Mouse (Mus musculus) CD4-positive, CD25-positive, alpha-beta regulatory T cell, adult 4 months (primary cell): ENCODE results near the gene Zfp1. TPM values are rescaled to one million over a fixed set of nuclear protein-coding genes. Genes with fewer than 3 reads are reported as not detected.

Source experiments
- ATAC-seq: one replicate; pipeline ENCODE4 v1.8.0; 2017
- polyA plus RNA-seq, 2 experiments: library from polyadenylated mRNA; unstranded; fragments of 100-300 nt; shearing (Covaris generic); gene quantifications; one replicate each; pipeline ENCODE4 v1.2.1; 2017

The Zfp1 gene
- polyA plus RNA-seq, 2 experiments from 2014 or later = 41.3 to 41.7 TPM

DNA sequence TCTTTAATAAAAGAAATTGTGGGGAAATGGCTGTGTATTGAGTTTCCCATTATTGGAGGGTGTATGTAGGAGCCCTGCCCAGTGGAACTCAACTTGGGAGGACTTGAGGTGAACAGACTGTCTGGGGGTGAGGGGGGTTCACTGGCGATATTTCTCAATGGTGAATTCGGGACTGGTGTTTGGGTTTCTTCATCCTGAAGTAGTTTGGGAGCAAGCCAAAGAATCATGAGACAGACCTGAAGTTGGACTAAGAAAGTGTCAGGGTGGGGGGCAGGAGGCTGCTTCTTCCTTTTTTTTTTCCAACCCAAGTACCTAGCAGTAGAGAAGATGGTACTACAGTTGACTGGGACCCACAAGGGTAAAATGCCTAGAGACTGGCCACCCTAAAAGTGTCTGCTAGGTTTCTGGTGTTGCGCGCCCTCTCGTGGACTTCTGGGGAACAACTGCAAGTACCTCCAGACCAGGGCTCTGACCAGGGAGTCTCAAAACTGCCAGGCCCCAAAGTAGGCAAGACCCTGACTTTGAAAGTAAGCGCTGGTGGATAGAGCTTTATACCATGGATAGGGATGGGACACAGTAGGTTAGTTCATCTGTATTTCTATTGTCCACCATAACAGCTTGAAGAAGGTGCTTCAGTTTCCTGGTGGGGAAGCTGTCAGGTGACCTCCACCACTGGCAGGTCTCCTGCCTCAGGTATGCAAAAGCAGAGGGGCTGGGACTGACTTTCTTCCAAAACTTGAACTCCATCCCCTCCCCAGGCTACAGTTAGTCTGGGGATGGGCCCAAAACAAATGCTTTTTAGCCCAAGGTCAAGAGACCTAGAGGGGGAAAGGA lies 17.3 kb upstream of the Zfp1 start:
- peak; percentile 64 for ATAC-seq

DNA sequence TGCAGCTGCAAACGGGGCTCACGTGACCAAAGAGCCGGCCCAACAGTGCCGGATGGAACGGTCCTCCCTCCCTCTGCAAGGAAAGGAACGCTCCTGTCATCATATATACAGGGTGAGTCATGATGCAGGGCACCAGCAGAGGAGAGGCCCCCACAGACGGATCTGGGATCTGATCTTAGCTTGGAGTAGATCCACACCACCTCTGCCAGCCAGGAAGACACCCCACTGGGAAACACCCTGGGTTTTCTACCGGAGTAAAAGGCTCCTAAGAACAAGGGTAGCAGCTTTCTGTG lies 16.7 kb upstream of the Zfp1 start:
- ATAC-seq = no peak

DNA sequence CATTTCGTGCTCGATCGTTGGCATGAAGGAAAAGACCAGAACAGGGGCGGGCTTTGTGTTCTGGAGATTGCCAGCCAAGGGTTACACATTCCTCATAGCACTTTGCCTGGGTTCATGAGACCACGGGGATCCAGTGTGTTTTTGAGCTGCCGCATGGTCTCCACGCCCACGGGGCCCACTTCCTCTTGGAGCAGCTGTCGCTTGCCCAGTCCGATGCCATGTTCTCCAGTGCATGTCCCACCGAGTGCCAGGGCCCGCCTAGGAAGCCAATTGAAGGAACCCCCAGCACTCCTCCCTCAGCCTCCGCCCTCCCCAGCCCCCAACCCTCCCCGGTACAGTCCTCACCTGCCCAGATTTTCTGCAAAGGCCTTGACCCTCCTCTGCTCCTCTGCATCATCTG lies 16.3 kb upstream of the Zfp1 start:
- ATAC-seq = no peak

DNA sequence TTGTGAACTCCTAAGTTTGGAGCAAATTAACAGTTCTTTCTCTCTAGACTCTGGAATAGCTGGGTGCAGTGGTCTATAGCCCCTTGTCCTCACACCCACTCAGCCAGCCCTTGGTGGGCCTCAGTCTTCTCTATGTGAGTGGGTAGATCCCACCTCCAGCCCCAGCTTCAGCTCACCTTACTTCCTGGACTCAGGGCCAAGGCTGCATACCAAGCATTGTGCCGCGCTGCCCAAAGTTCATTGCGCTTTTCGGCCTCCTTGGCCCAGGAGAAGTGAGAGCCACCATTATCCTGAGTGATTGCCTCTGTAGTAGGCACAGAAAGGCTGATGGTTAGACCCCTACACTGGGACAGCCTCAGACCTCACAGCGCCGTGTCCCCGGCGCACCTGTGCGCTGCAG lies 15.3 kb upstream of the Zfp1 start:
- no peak for ATAC-seq

DNA sequence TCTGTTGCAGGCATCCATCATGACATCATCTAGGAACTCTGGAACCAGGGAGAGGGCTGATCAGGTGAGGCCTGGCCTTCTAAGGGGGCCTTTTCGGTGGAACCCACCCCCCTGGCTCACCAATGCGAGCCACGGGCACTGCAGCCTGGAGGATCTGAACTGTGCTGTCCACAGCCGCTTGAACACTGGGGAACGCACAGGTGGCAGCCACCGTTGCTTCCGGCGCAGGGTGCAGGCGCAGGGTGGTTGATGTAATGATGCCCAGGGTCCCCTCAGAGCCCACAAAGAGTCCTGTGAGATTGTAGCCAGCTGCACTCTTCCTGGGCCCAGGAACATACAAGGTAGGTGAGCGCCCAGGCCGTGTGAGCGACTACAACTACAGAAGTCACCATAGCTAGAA lies 14.8 kb upstream of the Zfp1 start:
- no peak for ATAC-seq

DNA sequence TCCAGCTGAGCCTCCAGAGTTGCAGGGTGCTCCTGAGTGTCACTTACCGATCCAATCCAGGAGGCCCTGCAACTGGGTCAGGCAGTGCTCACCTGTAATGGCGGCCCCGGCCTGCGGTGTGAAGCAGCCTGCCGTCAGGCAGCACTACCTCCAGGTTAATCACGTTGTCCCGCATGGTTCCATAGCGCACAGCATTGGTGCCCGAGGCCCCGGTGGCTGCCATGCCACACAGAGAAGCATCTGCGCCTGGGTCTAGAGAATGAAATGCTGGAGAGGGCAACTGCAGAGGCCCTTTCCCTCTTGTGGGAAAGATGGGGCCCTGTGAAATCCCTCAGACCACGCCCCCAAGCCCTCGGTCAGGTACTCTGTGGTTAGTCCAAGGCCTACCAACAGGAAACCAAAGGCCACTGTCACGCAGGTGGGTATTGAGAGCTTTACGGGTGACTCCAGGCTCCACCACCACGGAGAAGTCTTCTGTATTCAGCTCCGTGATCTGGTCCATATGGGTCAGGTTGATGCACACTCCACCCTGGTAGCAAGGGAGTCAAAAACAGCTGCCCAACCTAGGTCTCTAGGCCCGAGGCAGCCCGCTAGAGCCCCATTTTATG lies 14.2 kb upstream of the Zfp1 start:
- ATAC-seq = no peak

DNA sequence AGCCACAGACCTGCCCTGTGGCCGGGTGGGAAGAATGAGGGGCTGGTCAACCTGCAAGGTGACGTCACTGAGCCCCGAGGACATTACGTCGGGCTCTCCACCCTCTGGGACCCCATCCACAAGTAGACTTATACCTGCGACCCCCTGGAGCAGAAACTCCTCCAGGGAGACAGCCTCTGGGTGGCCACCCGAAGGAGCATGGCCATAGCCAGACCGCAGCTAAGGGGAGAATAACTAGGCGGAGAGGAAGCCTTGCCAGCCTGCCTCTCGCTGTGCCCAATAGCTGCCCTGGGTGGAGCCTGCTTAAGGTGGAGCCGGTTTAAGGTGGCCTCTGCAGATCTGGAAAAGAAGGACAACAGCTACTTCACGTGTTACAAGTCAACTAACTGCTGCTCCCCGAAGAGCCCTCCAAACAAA lies 13.1 kb upstream of the Zfp1 start, which contains the start of gene Ldhd:
Gene Ldhd (minus strand): TSS at position 270 of the 417 bp plus-strand sequence.
- ATAC-seq = peak; percentile 38

DNA sequence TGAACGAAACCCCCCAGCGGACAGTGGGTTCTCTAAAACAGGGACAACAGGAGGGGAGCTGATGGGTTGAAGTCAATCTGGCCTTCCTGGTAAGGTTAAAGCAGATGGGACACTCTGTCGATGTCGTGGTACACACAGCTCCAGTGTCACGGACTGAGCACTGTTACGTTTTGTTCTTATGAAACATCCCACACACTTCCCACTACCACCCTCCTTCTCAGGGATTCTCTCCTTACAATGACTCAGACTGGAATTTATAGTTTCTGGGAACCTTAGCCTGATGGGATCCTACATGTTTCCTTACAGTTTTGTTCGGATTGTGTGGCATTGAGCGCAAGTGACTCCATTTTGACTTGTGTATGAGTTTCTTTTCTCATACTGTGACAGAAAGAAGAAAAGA lies 11.6 kb upstream of the Zfp1 start:
- no peak for ATAC-seq

DNA sequence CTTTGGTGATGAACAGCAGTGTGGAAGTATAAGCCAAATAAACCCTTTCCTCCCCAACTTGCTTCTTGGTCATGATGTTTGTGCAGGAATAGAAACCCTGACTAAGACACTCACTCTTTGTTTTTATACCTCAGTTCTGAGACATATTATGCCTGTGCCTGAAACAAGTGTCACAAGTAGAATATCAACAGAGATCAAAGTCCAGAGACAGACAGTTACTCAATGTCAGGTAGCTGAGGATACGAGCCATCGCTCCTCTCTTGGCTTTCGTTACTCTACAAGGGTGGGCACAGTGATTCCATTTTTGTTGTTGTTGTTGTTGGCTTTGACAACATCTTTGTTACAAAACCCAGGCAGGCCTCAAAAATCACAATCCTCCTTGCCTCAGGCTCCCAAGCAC lies 10.2 kb upstream of the Zfp1 start:
- no peak for ATAC-seq

DNA sequence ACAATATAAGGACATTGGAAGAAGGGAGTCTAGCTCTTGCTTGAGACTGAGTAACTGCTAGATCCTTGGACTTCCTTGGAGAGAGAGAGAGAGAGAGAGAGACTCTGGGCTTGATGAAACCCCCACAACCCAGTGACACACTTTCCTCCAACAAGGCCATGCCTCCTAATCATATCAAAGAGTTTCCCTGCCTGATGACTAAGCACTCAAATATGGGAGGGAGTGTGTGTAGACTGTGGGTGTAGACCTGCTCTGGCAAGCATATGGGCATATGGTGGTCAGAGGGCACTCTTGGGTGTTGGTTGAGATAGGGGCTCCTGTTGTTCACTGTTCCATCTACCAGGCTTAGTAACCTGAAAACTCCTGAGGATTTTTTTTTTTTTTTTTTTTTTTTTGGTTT lies 5.1 kb upstream of the Zfp1 start:
- ATAC-seq = no peak

DNA sequence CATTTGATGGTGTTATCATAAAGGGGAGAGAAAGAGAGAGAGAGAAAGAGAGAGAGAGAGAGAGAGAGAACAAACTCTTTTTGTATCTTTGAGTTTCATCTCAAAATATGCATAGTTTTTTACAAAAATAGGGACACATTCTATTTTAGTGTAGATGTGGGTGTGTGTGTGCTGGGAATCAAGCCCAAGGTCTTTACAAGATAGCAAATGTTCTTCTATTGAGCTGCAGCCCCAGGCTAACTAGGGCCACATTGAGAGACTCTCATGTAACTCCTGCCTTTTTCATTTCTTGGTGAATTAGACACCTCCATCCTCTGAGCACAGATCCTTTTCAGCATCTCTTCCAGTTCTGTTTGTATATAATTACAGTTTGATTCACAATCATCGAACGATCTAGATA lies 2.1 kb upstream of the Zfp1 start:
- ATAC-seq = no peak

DNA sequence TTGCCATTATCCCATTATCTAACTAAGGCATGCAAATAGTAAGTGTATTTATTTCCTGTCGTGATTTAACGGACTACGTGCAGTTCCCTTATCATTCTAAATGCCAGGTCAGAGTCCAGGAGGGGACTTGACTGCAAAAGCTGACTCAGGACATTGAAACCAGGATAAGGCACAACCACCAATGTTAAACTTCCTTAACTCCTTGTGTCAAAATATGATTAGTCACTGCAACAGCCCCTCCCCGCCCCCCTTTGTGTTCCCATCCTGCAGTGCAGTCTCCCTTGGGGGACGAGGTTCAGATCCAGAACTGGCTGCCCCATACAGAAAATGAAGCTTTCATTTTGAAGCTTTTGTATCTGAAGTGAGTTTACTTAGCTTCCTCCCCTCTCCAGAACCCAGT lies 705 bp upstream of the Zfp1 start:
- no peak for ATAC-seq

DNA sequence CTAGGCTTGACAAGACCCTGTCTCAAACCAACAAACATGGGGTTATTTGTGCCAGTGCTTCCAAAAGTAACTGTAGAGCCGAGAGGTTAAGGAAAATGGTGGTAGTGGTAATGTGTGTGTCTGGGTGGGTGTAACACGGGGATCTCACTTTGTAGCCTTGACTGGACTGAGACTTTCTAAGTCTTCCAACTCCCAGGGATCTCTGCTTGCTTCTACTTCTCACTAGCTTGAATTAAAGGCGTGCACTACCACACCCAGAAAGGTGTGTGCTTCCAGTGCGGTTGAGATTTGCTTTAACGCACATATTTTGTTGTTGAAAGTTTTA lies 300 bp upstream of the Zfp1 start:
- ATAC-seq = peak; percentile 15

DNA sequence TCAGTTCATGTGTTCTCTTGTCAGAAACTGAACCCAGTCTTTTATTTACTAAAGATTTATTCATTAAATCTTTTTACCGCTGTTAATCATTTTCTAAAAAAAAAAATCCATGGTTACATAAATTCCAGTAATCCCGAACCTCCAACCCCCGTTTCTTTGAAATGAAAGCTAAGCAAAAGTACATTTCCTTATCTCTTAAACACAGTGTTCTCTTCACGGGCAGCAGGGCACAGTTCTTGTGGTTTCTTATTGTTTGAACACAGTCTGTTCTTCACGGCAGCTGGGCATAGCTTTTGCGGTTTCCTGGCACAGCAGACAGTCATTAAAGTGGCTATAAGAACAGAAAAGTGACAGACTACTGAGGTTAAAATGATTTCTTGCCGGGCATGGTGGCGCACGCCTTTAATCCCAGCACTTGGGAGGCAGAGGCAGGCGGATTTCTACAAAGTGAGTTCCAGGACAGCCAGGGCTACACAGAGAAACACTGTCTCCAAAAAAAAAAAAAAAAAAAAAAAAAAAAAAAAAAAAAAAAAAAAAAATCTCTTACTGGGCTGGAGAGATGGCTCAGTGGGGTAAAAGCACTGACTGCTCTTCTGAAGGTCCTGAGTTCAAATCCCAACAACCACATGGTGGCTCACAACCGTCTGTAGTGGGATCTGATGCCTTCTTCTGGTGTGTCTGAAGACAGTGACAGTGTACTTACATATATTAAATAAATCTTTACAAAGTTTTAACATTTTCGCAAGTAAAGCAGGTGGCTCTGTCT lies 1.3 kb downstream of the Zfp1 start:
- ATAC-seq = peak; percentile 60

DNA sequence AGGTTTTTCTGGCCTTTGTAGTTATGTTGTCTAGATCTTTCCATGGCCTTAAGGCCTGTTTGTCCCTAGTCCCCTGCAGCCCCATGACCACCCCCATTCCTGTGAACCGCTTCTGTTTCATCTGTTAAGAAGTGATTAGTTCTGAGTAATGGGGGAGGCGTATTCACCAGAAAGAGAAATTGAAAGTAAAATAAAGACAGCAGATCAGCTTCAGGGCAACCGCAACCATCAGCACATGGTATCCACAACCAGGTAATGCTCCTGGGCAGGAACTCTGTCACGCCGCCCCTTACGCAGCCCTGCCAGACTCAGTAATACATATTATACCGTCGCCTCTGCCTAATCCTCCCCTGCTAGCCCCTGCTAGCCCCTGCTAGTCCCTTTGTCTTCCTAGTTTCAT lies 2.5 kb downstream of the Zfp1 start:
- ATAC-seq = peak; percentile 68

DNA sequence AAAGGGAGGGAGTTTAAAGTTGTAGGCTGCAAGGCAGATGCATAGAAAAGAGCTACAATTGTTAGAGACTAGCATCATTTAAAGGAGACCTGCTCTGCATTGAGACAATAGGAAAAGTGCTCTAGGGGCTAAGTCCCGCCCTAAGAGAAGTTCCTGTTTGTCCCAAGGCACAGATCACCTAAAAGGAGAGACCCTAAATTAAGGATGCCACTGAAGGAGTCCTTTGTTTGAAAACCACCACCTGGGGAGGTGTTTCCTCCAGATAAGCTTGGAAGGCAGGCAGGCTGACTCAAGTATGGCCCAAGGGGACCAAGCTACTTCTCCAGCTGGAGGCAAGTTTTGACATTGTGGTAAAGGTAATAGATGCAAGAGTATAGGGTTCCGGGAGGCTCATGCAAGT lies 5.6 kb downstream of the Zfp1 start:
- no peak for ATAC-seq

DNA sequence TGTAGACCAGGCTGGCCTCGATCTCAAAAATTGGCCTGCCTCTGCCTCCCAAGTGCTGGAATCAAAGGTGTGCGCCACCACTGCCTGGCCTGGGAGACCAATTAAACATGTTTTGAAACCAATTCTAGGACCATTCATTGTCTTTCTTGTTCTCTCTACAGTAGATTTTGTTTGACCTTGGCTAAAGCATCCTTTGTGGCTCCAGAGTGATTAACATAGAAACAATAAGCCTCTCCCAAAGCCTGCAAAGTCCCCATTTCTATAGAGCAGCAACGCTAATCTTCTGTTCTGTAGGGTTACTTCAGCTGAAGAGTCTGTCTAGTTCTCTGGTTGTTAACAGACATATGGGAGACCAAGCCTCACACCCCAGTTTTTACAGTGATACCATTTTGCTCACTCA lies 7.5 kb downstream of the Zfp1 start:
- ATAC-seq = no peak

DNA sequence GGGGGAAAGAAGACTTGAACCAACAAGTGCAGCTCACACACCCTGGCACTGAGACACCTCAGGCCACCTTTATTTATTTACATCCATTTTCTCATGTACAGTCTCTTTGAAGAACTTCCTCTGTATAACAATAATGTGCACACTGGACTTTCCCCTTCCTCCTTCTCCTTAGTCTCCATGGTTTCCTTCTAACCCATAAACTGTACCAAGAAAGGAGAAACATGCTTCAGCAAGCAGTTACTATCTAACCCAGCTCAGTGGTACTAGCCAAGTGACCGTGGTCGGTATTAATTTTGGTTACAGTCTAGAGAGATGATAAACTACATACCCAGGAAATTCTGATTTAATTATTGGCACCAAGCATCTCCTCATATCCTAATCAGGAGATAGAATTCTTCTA lies 10.3 kb downstream of the Zfp1 start:
- ATAC-seq = no peak

DNA sequence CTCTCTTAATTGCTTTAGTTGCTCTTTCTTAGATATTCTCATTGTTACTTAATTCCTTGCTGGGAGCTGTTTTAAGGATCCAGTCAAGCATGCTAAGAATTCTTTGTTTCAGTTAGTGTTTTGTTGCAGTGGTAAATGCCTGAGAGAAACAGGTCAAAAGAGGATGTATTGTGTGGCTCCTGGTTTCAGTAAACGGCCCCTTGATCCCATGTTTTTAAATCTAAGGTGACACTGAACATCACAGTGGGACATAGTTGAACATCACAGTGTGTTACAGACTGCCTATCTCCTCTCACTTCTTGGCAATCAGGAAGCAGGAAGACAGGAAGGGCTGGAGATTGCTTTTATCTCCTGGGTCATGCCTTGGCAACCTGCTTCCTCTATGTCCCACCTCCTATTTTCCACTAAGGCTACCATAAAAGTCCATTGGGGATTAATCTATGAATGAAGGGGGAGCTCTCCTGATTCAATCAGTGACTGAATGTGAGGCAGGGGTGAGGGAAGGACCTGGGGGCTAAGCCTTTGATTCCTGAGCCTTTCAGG lies 14.2 kb downstream of the Zfp1 start:
- no peak for ATAC-seq

DNA sequence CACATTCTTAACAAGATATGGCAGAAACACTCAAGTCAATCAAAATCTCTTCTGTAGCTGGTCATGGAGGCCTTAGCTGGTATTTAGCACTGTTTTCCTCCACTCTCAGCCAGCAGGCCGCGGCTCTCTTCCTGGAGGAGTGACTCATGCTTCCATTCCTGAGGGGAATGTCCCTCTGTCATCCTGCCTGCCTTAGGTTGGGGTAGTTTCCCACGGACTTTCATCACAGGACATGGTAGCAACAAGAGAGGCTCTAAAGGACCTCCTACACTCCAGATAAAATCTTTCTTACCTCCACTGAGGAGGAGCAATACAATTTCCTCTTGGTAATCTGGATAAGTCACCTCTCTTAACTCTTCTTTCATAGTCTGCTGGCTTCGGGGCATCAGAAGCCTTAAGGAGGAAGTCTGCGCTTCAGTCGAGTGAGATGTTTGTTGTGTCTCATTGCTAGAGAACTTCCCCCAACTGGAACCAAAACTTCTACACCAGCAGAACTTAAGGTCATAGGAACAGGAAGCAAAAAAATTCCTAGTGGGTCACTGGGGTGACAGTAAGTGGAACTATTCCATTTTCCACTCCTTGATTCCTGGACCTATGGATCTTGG lies 15.7 kb downstream of the Zfp1 start:
- ATAC-seq = peak; percentile 75

DNA sequence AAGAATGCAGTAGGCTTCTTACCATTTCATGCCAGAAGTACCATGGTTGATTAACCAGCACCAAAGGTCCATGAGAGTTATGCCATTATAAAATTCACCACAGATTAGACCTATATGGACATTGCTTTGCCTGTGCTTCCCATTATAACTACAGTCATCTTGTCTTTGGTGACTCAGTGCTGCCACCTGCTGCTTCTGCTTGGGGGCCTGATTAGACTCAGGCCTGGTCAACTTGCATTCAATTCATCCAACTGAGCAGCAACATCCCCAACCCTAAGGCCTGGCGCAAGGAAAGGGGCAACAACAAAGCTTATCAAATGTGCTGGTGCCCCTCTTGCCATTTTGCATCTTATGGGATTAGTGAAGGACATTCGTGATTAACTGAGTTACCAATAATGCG lies 19.3 kb downstream of the Zfp1 start:
- ATAC-seq = peak; percentile 30

DNA sequence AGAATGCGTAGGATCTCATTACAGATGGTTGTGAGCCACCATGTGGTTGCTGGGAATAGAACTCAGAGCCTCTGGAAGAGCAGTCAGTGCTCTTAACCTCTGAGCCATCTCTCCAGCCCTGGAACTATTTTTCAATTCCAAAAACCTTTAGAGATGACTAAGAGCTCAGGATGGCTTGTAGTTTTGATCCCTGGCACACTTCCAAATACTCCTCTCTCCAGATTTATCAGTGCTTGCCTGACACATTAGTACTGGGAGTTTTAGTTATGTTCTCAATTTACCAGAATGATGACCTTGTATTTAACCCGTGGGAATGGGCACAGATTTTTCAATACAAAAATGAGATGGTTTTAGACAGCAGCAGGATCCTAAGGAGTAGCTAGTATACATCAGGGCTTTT lies 23.6 kb downstream of the Zfp1 start:
- ATAC-seq = no peak

DNA sequence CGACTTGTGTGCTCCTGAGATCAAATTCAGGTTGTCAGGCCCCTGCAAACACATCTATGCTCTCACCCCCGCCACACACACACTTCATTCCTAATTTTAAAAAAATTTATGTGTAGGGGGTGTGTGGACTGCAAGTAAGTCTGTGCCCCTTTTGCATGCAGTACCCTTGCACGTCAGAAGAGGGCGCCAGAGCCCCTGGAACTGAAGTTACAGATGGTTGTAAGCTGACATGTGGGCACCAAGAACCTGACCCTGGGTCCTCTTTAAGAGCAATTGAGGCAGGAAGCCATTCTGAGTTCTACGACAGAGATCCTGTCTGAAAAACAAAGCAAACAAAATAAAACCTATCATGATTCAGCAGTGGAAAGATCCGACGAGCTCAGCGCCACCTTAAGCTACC lies 33.0 kb downstream of the Zfp1 start:
- no peak for ATAC-seq
